Mouse (Mus musculus) heart, embryonic 16.5 days (tissue): ENCODE data around the gene Ccl27a. TPM values are rescaled to one million over a fixed set of nuclear protein-coding genes. Genes with fewer than 3 reads are reported as not detected.

Experiments used
- polyA plus RNA-seq: library from polyadenylated mRNA; unstranded; fragments of >200 nt; fragmentation: Nextera tagmentation; extraction: Ambion mirVana; gene quantifications from 2 replicates; pipeline ENCODE4 v1.2.1, GENCODE M21; 2015

Ccl27a gene
- polyA plus RNA-seq, 1 experiment from 2014 or later = 40.9 TPM

Other genes starting within 250 kb of the Ccl27a start
- 1.5 and 2.4 TPM in 2 replicates for gene Fam219a, start 204.7 kb downstream of the Ccl27a start, polyA plus RNA-seq
- 2.6 and 3.6 TPM in 2 replicates for gene Dnaic1, start 204.5 kb downstream of the Ccl27a start, polyA plus RNA-seq
- 4.7 and 5.6 TPM in 2 replicates for gene Enho, start 133.9 kb downstream of the Ccl27a start, polyA plus RNA-seq
- 1.5 and 2.0 TPM in 2 replicates for gene Cntfr, start 77.2 kb downstream of the Ccl27a start, polyA plus RNA-seq
- gene Il11ra1, start 74.3 kb downstream of the Ccl27a start, polyA plus RNA-seq = 134 and 142 TPM in 2 replicates
- 46.1 and 48.4 TPM in 2 replicates for gene Rpp25l, start 60.7 kb downstream of the Ccl27a start, polyA plus RNA-seq
- gene Dctn3, start 51.1 kb downstream of the Ccl27a start, polyA plus RNA-seq = 137 and 141 TPM in 2 replicates
- gene Arid3c, start 43.1 kb downstream of the Ccl27a start, polyA plus RNA-seq = not detected in 2 replicates
- gene Galt, start 19.0 kb downstream of the Ccl27a start, polyA plus RNA-seq = 60.6 and 69.8 TPM in 2 replicates
- 60.5 and 61.7 TPM in 2 replicates for gene Sigmar1, start 18.1 kb downstream of the Ccl27a start, polyA plus RNA-seq
- 11.2 and 17.1 TPM in 2 replicates for gene Gm21541, start 129.4 kb upstream of the Ccl27a start, polyA plus RNA-seq
- 1.9 and 2.4 TPM in 2 replicates for gene Gm20878, start 167.3 kb upstream of the Ccl27a start, polyA plus RNA-seq
- gene Fam205a4, start 191.8 kb upstream of the Ccl27a start, polyA plus RNA-seq = 0.07 and 0.10 TPM in 2 replicates